Mouse (Mus musculus) embryonic stem cell, embryonic (primary cell): ENCODE data around the gene Pex11g.

Experiments used
- CTCF ChIA-PET, 4 experiments: fragments of 300-600 bp in 2 of 4; fragments of 350-600 bp in 2 of 4; sonication (Branson Sonifier 250); formaldehyde crosslinking; loops; one replicate each; lab custom pipeline; 2022; ENCODE audit warnings: inconsistent platforms in 2 of 4; lab: Charles Lee
- POLR2A ChIA-PET, 4 experiments: fragments of 300-600 bp in 2 of 4; fragments of 350-600 bp in 2 of 4; sonication (Branson Sonifier 250); formaldehyde crosslinking; loops; one replicate each; lab custom pipeline; 2022; ENCODE audit warnings: antibody characterized with exemption in 4 of 4, inconsistent platforms in 1 of 4; lab: Charles Lee

Gene Pex11g

GRCm38 (mm10) chr8:3451992-3452391 is 15.5 kb downstream of the Pex11g start:
- POLR2A ChIA-PET: interaction anchor here (0.9 to 3.1 kb wide), 15 partner anchors 8 to 65 kb away, joined by 3 to 16 read pairs (median 4); partner anchors contain the start of genes Mcoln1 (in 1 of the 4) and Pex11g (in 1 of the 4)

GRCm38 (mm10) chr8:3450670-3451069 is 16.8 kb downstream of the Pex11g start:
- ChIA-PET POLR2A (interaction anchor here in 3 of 4 experiments (0.9 to 3.1 kb wide), 8 partner anchors 9 to 18 kb away, joined by 3 to 16 read pairs (median 6); partner anchors contain the start of gene Pex11g (in 1 of the 3)), CTCF (interaction anchor here (0.5 to 4.7 kb wide), 31 partner anchors 8 to 226 kb away, joined by 3 to 37 read pairs (median 4); partner anchors contain the start of genes Zfp358 (in 2 of the 4), Fcor (in 1 of the 4) and Trappc5 (in 1 of the 4))

More at GRCm38 (mm10) chr8:3451992-3452391, 15.5 kb downstream of the Pex11g start:
- CTCF ChIA-PET: interaction anchor here in 3 of 4 experiments (0.6 to 4.7 kb wide), 15 partner anchors 9 to 220 kb away, joined by 3 to 37 read pairs (median 4); partner anchors contain the start of gene Fcor (in 1 of the 3)

GRCm38 (mm10) chr8:3449226-3449625 is 18.3 kb downstream of the Pex11g start:
- ChIA-PET POLR2A (interaction anchor here in 3 of 4 experiments (0.7 to 3.0 kb wide), 9 partner anchors 10 to 96 kb away, joined by 3 to 16 read pairs (median 3); no protein-coding TSS in a partner anchor), CTCF (interaction anchor here in 2 of 4 experiments (0.7 to 4.7 kb wide), 6 partner anchors 10 to 101 kb away, joined by 3 to 37 read pairs (median 3); no protein-coding TSS in a partner anchor)

GRCm38 (mm10) chr8:3439510-3439909 is 28.0 kb downstream of the Pex11g start:
- POLR2A ChIA-PET: interaction anchor here in 3 of 4 experiments (0.5 to 6.5 kb wide), 20 partner anchors 9 to 158 kb away, joined by 3 to 32 read pairs (median 3); no protein-coding TSS in a partner anchor
- CTCF ChIA-PET: interaction anchor here (0.6 to 4.2 kb wide), 49 partner anchors 9 to 866 kb away, joined by 3 to 37 read pairs (median 4); partner anchors contain the start of genes Pex11g (in 1 of the 4) and Trappc5 (in 1 of the 4)

GRCm38 (mm10) chr8:3436492-3436891 is 31.0 kb downstream of the Pex11g start:
- CTCF ChIA-PET: interaction anchor here in 2 of 4 experiments (0.8 to 1.5 kb wide), 6 partner anchors 10 to 236 kb away, joined by 3 to 6 read pairs (median 3); partner anchors contain the start of gene Fcor (in 1 of the 2)

GRCm38 (mm10) chr8:3431113-3431512 is 36.4 kb downstream of the Pex11g start:
- POLR2A ChIA-PET: interaction anchor here in 3 of 4 experiments (0.7 to 1.9 kb wide), 5 partner anchors 11 to 46 kb away, joined by 3 to 13 read pairs (median 5); no protein-coding TSS in a partner anchor
- CTCF ChIA-PET: interaction anchor here in 1 of 4 experiments (0.7 kb wide), 1 partner anchor 43 kb away, joined by 4 read pairs; no protein-coding TSS in a partner anchor

More at GRCm38 (mm10) chr8:3436492-3436891, 31.0 kb downstream of the Pex11g start:
- POLR2A ChIA-PET: interaction anchor here in 2 of 4 experiments (0.6 to 6.5 kb wide), 9 partner anchors 10 to 82 kb away, joined by 3 to 32 read pairs (median 3); partner anchors contain the start of gene Arhgef18 (in 1 of the 2)

- ChIA-PET POLR2A (interaction anchor here in 2 of 4 experiments (0.8 to 1.0 kb wide), 2 partner anchors 9 to 42 kb away, joined by 3 to 6 read pairs; no protein-coding TSS in a partner anchor), CTCF (no interaction called here)
These were observed 37.5 kb downstream of the Pex11g start for GRCm38 (mm10) chr8:3429966-3430365.

GRCm38 (mm10) chr8:3428426-3428825 is 39.1 kb downstream of the Pex11g start:
- CTCF ChIA-PET: no interaction called here
- POLR2A ChIA-PET: interaction anchor here in 1 of 4 experiments (3.3 to 12.8 kb wide), 2 partner anchors 10 to 29 kb away, joined by 18 to 204 read pairs; partner anchors contain the start of gene Arhgef18

- ChIA-PET CTCF (interaction anchor here in 3 of 4 experiments (1.1 to 1.7 kb wide), 3 partner anchors 13 to 24 kb away, joined by 3 to 8 read pairs (median 4); no protein-coding TSS in a partner anchor), POLR2A (interaction anchor here (0.5 to 12.8 kb wide), 19 partner anchors 8 to 249 kb away, joined by 3 to 204 read pairs (median 5); partner anchors contain the start of genes Arhgef18 (in 2 of the 4) and A430078G23Rik (in 1 of the 4))
These were observed 41.3 kb downstream of the Pex11g start for GRCm38 (mm10) chr8:3426211-3426610.

- POLR2A ChIA-PET: interaction anchor here in 3 of 4 experiments (0.6 to 12.8 kb wide), 18 partner anchors 8 to 173 kb away, joined by 3 to 204 read pairs (median 10); partner anchors contain the start of genes Arhgef18 (in 3 of the 3) and A430078G23Rik (in 1 of the 3)
These were observed 42.3 kb downstream of the Pex11g start for GRCm38 (mm10) chr8:3425217-3425616.

GRCm38 (mm10) chr8:3421507-3421906 is 46.0 kb downstream of the Pex11g start:
- ChIA-PET CTCF (interaction anchor here in 3 of 4 experiments (0.6 to 1.0 kb wide), 3 partner anchors 34 to 573 kb away, joined by 3 to 4 read pairs (median 3); no protein-coding TSS in a partner anchor), POLR2A (interaction anchor here in 3 of 4 experiments (0.6 to 12.8 kb wide), 20 partner anchors 9 to 79 kb away, joined by 3 to 204 read pairs (median 4); partner anchors contain the start of genes Arhgef18 (in 2 of the 3), A430078G23Rik (in 1 of the 3) and Mcoln1 (in 1 of the 3))

More at GRCm38 (mm10) chr8:3425217-3425616, 42.3 kb downstream of the Pex11g start:
- CTCF ChIA-PET: interaction anchor here in 1 of 4 experiments (0.7 to 1.7 kb wide), 3 partner anchors 14 to 37 kb away, joined by 3 to 5 read pairs (median 4); no protein-coding TSS in a partner anchor

GRCm38 (mm10) chr8:3420105-3420706 is 47.3 kb downstream of the Pex11g start:
- POLR2A ChIA-PET: interaction anchor here (0.6 to 12.8 kb wide), 15 partner anchors 8 to 787 kb away, joined by 3 to 204 read pairs (median 6); partner anchors contain the start of gene Arhgef18 (in 3 of the 4)

GRCm38 (mm10) chr8:3418101-3418500 is 49.4 kb downstream of the Pex11g start:
- ChIA-PET POLR2A (interaction anchor here in 3 of 4 experiments (0.6 to 12.8 kb wide), 18 partner anchors 9 to 162 kb away, joined by 3 to 204 read pairs (median 4); partner anchors contain the start of genes Arhgef18 (in 3 of the 3), A430078G23Rik (in 1 of the 3) and Mcoln1 (in 1 of the 3)), CTCF (interaction anchor here in 3 of 4 experiments (0.7 to 3.1 kb wide), 4 partner anchors 20 to 31 kb away, joined by 3 to 12 read pairs (median 6); no protein-coding TSS in a partner anchor)

More at GRCm38 (mm10) chr8:3420105-3420706, 47.3 kb downstream of the Pex11g start:
- CTCF ChIA-PET: interaction anchor here in 2 of 4 experiments (0.9 to 3.1 kb wide), 2 partner anchors 19 to 33 kb away, joined by 3 to 8 read pairs; no protein-coding TSS in a partner anchor

GRCm38 (mm10) chr8:3417455-3417854 is 50.0 kb downstream of the Pex11g start:
- CTCF ChIA-PET: interaction anchor here in 2 of 4 experiments (0.8 to 3.1 kb wide), 3 partner anchors 22 to 30 kb away, joined by 3 to 12 read pairs (median 8); no protein-coding TSS in a partner anchor
- POLR2A ChIA-PET: interaction anchor here in 3 of 4 experiments (0.7 to 12.8 kb wide), 12 partner anchors 15 to 162 kb away, joined by 3 to 204 read pairs (median 4); partner anchors contain the start of genes Arhgef18 (in 3 of the 3), A430078G23Rik (in 1 of the 3) and Mcoln1 (in 1 of the 3)

- CTCF ChIA-PET: interaction anchor here in 1 of 4 experiments (0.7 kb wide), 1 partner anchor 63 kb away, joined by 3 read pairs; the partner anchor contains the start of gene A430078G23Rik
- POLR2A ChIA-PET: interaction anchor here in 3 of 4 experiments (2.1 to 12.8 kb wide), 3 partner anchors 18 to 22 kb away, joined by 15 to 204 read pairs (median 116); partner anchors contain the start of gene Arhgef18 (in 2 of the 3)
These were observed 50.6 kb downstream of the Pex11g start for GRCm38 (mm10) chr8:3416846-3417245.

- CTCF ChIA-PET: interaction anchor here in 1 of 4 experiments (1.5 kb wide), 1 partner anchor 23 kb away, joined by 4 read pairs; the partner anchor contains the start of gene Arhgef18
- POLR2A ChIA-PET: interaction anchor here in 3 of 4 experiments (0.9 to 10.9 kb wide), 17 partner anchors 7 to 152 kb away, joined by 3 to 180 read pairs (median 13); partner anchors contain the start of genes Arhgef18 (in 2 of the 3), C330021F23Rik (in 1 of the 3) and Mcoln1 (in 1 of the 3)
These were observed 51.8 kb downstream of the Pex11g start for GRCm38 (mm10) chr8:3415661-3416060.
